ENCODE assay signal across 15 mouse cellular contexts in the genomic region with DNA sequence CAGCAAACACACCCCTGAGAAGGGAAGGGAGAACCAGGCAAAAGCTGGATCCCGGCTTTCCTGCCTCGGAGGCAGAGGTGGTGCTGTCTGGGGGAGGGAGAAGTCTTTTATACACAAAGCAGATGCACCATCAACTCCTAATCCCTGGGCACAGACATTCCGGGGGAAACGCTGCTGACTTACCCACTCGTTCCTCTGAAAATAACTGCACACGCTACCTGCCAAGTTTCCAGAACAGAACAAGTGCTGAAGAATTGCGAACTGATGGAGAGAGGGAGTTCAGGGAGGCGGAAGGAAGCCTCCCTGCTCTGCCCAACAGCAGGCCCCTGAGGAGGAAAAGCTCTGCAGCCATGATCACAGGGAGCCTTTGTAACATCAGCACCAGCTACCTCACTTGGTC.
DNase-seq lines count a peak whose midpoint lies in the region; ATAC-seq and TF ChIP-seq lines count a peak whose summit lies in the region.
"Had no signal": no experiment of that assay in that cellular context is flagged by ENCODE, and none has a peak within 500 bp of the region (broad histone marks: within the 10 kb centered on the region; RNA-seq: fewer than 3 reads in every experiment).

No protein-coding gene starts in this region.

- H3K4me1 ChIP-seq in cortical plate, adult 2 months (ENCODE audit: control insufficient read depth, insufficient read depth, low read length) = peaks cover 14% of the 10 kb centered on the region
- H3K4me1 ChIP-seq in forebrain, embryonic 15.5 days = no peaks in the 10 kb centered on the region
- H3K4me1 ChIP-seq in kidney, embryonic 15.5 days = no peaks in the 10 kb centered on the region
- H3K4me1 ChIP-seq in forebrain, embryonic 12.5 days = no peaks in the 10 kb centered on the region
- H3K4me1 ChIP-seq: embryonic facial prominence, embryonic 12.5 days; hindbrain, embryonic 15.5 days; megakaryocyte, embryonic 14.5 days had no signal

- WGBS in forebrain, embryonic 15.5 days = 71% methylated on average over 8 of the region's 8 CpGs
- WGBS in kidney, embryonic 15.5 days = 77% methylated on average over 8 of the region's 8 CpGs
- WGBS in forebrain, embryonic 12.5 days = 72% methylated on average over 8 of the region's 8 CpGs

- H3K36me3 ChIP-seq in forebrain, embryonic 15.5 days = no peaks in the 10 kb centered on the region
- no peaks in the 10 kb centered on the region for H3K36me3 ChIP-seq in kidney, embryonic 15.5 days
- H3K36me3 ChIP-seq in forebrain, embryonic 12.5 days (replicated peaks) = no peaks in the 10 kb centered on the region
- H3K36me3 ChIP-seq: embryonic facial prominence, embryonic 12.5 days; hindbrain, embryonic 15.5 days had no signal

- no peak overlapping the region for H3K9ac ChIP-seq in forebrain, embryonic 15.5 days (replicated peaks)
- H3K9ac ChIP-seq in kidney, embryonic 15.5 days = no peak overlapping the region
- H3K9ac ChIP-seq in forebrain, embryonic 12.5 days = no peak overlapping the region
- H3K9ac ChIP-seq: embryonic facial prominence, embryonic 12.5 days; hindbrain, embryonic 15.5 days had no signal

- H3K4me2 ChIP-seq in forebrain, embryonic 15.5 days (replicated peaks) = no peak overlapping the region
- no peak overlapping the region for H3K4me2 ChIP-seq in kidney, embryonic 15.5 days
- H3K4me2 ChIP-seq in forebrain, embryonic 12.5 days = no peak overlapping the region
- H3K4me2 ChIP-seq: embryonic facial prominence, embryonic 12.5 days; hindbrain, embryonic 15.5 days had no signal

- H3K4me3 ChIP-seq in cortical plate, adult 2 months (ENCODE audit: insufficient read depth, low read length) = no peak overlapping the region
- no peak overlapping the region for H3K4me3 ChIP-seq in left cerebral cortex, adult 2 months
- H3K4me3 ChIP-seq in forebrain, embryonic 15.5 days = no peak overlapping the region
- no peak overlapping the region for H3K4me3 ChIP-seq in kidney, embryonic 15.5 days (replicated peaks)
- no peak overlapping the region for H3K4me3 ChIP-seq in forebrain, embryonic 12.5 days (replicated peaks)
- H3K4me3 ChIP-seq: embryonic facial prominence, embryonic 12.5 days; hindbrain, embryonic 15.5 days; megakaryocyte, embryonic 14.5 days had no signal

- no peak for TF ChIP-seq CTCF in cortical plate, adult 2 months (IDR thresholded peaks at IDR 0.05; ENCODE audit: extremely low read depth, insufficient read depth, low read length)
- no peak for TF ChIP-seq CTCF in left cerebral cortex, adult 2 months (IDR thresholded peaks at IDR 0.05)

- H3K27me3 ChIP-seq in forebrain, embryonic 15.5 days = no peaks in the 10 kb centered on the region
- no peaks in the 10 kb centered on the region for H3K27me3 ChIP-seq in kidney, embryonic 15.5 days
- H3K27me3 ChIP-seq in forebrain, embryonic 12.5 days = no peaks in the 10 kb centered on the region
- H3K27me3 ChIP-seq: embryonic facial prominence, embryonic 12.5 days; hindbrain, embryonic 15.5 days; megakaryocyte, embryonic 14.5 days had no signal

- TF ChIP-seq POLR2A in cortical plate, adult 2 months (IDR thresholded peaks at IDR 0.05; ENCODE audit: extremely low read depth, insufficient read depth, low read length) = no peak

- peak overlapping the region; percentile 85 for H3K27ac ChIP-seq in cortical plate, adult 2 months (ENCODE audit: insufficient read depth, low read length)
- peak overlapping the region; percentile 85 for H3K27ac ChIP-seq in left cerebral cortex, adult 2 months
- H3K27ac ChIP-seq in forebrain, embryonic 15.5 days (replicated peaks) = no peak overlapping the region
- no peak overlapping the region for H3K27ac ChIP-seq in kidney, embryonic 15.5 days
- H3K27ac ChIP-seq in forebrain, embryonic 12.5 days = no peak overlapping the region
- H3K27ac ChIP-seq: embryonic facial prominence, embryonic 12.5 days; hindbrain, embryonic 15.5 days had no signal

- no peak for ATAC-seq in forebrain, embryonic 15.5 days (replicated peaks)
- no peak for ATAC-seq in kidney, embryonic 15.5 days (replicated peaks; ENCODE audit: low FRiP score)
- ATAC-seq in forebrain, embryonic 12.5 days (ENCODE audit: low FRiP score) = no peak
- ATAC-seq: activated CD4-positive, CD25-positive, alpha-beta regulatory T cell, adult 4 months had no signal

- intact Hi-C loops in left cerebral cortex, adult 2 months (cut with DNase I) = loop anchor here (1.0 to 10.0 kb wide), 4 partner anchors 30 to 1056 kb away; no protein-coding TSS in a partner anchor

- peak; percentile 69 for DNase-seq in layer of hippocampus, adult 11-12 months (ENCODE audit: low spot score)
- DNase-seq in left cerebral cortex, adult 2 months (ENCODE audit: extremely low spot score in 1 of 2, low spot score in 2 of 2) = peak; percentile 52 to 74
- peak; percentile 74 to 85 for DNase-seq in right cerebral cortex, postnatal 10 days (ENCODE audit: low spot score in 2 of 2)
- DNase-seq: cerebellum, adult 18-20 months; gastrocnemius, postnatal 10 days; kidney, adult 18-20 months; thymus, postnatal 25 days had no signal

- no peaks in the 10 kb centered on the region for H3K9me3 ChIP-seq in forebrain, embryonic 15.5 days
- no peaks in the 10 kb centered on the region for H3K9me3 ChIP-seq in kidney, embryonic 15.5 days (replicated peaks)
- H3K9me3 ChIP-seq in forebrain, embryonic 12.5 days = no peaks in the 10 kb centered on the region
- H3K9me3 ChIP-seq: embryonic facial prominence, embryonic 12.5 days; hindbrain, embryonic 15.5 days had no signal

Comparison
In these comparisons a context has a peak if more than half of its experiments do, and no peak if none do; other contexts are left out.
1. H3K27ac ChIP-seq: peak in cortical plate, adult 2 months (single experiment) and left cerebral cortex, adult 2 months (single experiment); none in forebrain, embryonic 15.5 days (single experiment), kidney, embryonic 15.5 days (single experiment) and forebrain, embryonic 12.5 days (single experiment).
2. Peak in every context shown above with its lines, with median percentiles within 50 percentile points of each other: DNase-seq.